Mouse (Mus musculus) bone marrow, adult 2 months (tissue): Measurements from ENCODE around the gene Bmp5. TPM values are rescaled to one million over a fixed set of nuclear protein-coding genes. Genes with fewer than 3 reads are reported as not detected.
"Not testable (repeated sequence)": the region's sequence is repeated elsewhere in the genome, so short reads cannot be mapped to it uniquely, and the experiment has no call there.

Experiments
- H3K27ac ChIP-seq: fragments of 200-500 bp; 2 replicates; pipeline ENCODE4 v1.5.1; 2012; ENCODE audit warnings: low read depth, mild to moderate bottlenecking, control low read depth, inconsistent platforms, low read length; ENCODE audit not compliant: control insufficient read depth, poor library complexity, insufficient read depth
- H3K4me1 ChIP-seq: fragments of 200-500 bp; 2 replicates; pipeline ENCODE4 v1.6.1; 2011; ENCODE audit warnings: low read length; ENCODE audit not compliant: control insufficient read depth, insufficient read depth
- H3K4me3 ChIP-seq: fragments of 200-500 bp; replicated peaks from 2 replicates; pipeline ENCODE3; 2011; ENCODE audit warnings: mild to moderate bottlenecking, low read depth, low read length, control low read depth; ENCODE audit not compliant: control insufficient read depth
- CTCF ChIP-seq: fragments of 200-500 bp; IDR thresholded peaks from 2 replicates; pipeline ENCODE4 v1.5.1; 2011; ENCODE audit warnings: low read length, control low read depth; ENCODE audit not compliant: control insufficient read depth, insufficient read depth
- POLR2A ChIP-seq: fragments of 200-500 bp; IDR thresholded peaks from 2 replicates; pipeline ENCODE4 v1.6.1; 2011; ENCODE audit warnings: low read depth, mild to moderate bottlenecking, control low read depth, low read length, borderline replicate concordance; ENCODE audit not compliant: control insufficient read depth
- WGBS: fragments of 180-500 bp; shearing (Covaris S2); methylation state at CpG from one replicate; pipeline ENCODE4 v1.1.7; 2018; 5-methylcytosine and 5-hydroxymethylcytosine counted together
- polyA plus RNA-seq: library from polyadenylated mRNA; stranded (reverse); fragments of >200 nt; gene quantifications from 2 replicates; pipeline ENCODE4 v1.2.4, GENCODE M21; 2011; ENCODE audit warnings: low replicate concordance; ENCODE audit not compliant: missing spikeins, insufficient read depth, insufficient read length

The Bmp5 gene
- polyA plus RNA-seq, 1 experiment = 0.40 TPM

DNA sequence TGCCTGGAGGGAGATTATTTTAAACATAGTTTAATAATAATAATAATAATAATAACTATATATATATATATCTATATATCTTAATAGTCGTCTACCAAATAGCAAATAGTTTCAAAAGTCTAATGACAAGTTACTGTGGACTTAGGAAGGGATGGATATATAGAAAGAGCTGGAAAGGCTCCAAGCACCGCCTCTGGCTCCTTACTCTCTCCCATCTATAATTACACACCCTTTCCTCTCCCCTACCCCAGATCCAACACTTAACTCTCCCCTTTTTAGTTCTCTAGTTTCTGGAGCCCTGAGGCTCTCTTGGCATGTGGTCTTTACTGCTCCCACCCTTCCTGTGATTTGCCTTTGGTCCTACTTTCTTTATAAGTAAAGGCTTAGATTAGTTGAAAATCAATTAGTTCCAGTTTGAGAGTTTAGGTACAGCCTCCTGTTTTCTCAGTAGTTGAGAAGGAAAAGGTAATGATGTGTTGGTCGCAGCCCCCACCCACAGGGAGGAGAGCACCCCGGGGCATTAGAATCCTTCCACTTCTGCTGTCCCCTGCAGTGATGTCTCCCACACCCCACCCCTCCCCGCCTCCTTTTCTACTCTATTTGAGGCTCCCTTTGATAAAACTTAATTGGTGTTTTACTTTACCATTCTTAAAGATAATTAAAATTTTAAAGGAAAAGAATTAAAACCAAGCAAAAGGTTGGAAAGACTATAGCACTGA, 5.6 kb downstream of the Bmp5 start:
- H3K27ac ChIP-seq = no peak overlapping the region
- no peak overlapping the region for H3K4me3 ChIP-seq
- 48% methylated on average over 5 of the region's 5 CpGs for WGBS
- H3K4me1 ChIP-seq = no peaks in the 10 kb centered on the region
- no peak for TF ChIP-seq POLR2A
- TF ChIP-seq CTCF = no peak

DNA sequence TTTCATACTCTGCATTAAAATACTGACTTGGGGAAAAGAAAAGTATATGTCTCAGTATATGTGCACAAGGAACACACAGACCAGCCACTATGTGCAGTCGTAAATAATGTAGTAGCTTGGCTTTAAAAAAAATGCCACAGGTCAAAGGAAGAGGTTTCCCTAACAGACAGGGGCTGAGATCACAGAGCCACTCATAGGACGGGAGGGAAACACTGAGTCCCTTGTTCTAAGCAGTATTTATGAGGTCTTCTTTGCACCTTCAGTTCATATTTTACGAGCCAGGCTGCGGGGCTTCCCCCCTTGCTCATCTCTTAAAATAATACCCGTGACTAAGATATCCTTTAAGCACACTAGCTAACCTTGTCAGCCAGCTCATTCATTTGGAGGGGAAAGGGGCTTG, 6.4 kb downstream of the Bmp5 start:
- H3K4me3 ChIP-seq = no peak overlapping the region
- WGBS = 63% methylated on average over 5 of the region's 5 CpGs
- H3K27ac ChIP-seq = no peak overlapping the region
- H3K4me1 ChIP-seq = no peaks in the 10 kb centered on the region
- no peak for TF ChIP-seq CTCF
- no peak for TF ChIP-seq POLR2A

DNA sequence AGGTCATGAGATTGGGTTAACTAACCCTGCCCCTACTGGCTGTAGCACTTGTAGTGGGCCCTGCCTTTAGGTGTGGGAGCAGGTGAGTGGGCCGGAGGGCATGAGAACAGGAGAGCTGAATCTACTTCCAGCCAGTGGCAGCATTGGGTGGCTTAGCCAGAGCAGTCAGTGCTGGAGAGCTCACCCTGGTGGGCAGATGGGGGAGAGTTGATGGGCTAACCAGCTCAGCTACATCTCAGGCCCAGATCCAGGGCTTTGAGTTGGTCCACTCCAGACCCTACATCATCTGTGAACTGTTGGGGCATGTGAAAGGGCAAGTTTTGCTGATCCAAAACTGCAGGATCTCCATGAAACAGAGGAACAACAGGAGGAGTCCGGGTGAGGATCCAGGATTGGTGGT, 8.4 kb downstream of the Bmp5 start:
- WGBS = 85% methylated on average over 2 of the region's 2 CpGs
- Histone ChIP-seq H3K4me1 (no peaks in the 10 kb centered on the region), H3K27ac (no peak overlapping the region), H3K4me3 (no peak overlapping the region)
- TF ChIP-seq CTCF (no peak), POLR2A (no peak)

DNA sequence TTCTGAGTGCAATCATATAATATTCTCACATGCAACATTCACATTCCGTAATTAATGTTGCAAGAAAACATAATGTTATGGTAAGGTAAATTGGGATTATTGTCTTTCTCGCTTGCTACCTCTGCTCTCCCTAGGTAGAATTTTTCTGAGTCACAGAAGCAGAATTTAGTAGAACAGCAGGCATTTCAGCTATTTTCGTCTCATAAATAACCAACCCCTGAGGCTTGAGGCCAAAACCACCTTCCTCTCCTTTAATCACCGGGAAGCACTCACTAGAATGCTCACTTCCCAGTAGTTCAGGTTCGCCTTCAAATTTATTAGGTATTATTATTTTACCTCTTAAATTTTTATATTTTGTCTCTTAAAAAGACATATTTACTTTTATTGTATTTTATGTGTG, 10.8 kb downstream of the Bmp5 start:
- 72% methylated on average over 5 of the region's 5 CpGs for WGBS
- TF ChIP-seq POLR2A = no peak
- Histone ChIP-seq H3K4me1 (no peaks in the 10 kb centered on the region), H3K4me3 (no peak overlapping the region), H3K27ac (no peak overlapping the region)

DNA sequence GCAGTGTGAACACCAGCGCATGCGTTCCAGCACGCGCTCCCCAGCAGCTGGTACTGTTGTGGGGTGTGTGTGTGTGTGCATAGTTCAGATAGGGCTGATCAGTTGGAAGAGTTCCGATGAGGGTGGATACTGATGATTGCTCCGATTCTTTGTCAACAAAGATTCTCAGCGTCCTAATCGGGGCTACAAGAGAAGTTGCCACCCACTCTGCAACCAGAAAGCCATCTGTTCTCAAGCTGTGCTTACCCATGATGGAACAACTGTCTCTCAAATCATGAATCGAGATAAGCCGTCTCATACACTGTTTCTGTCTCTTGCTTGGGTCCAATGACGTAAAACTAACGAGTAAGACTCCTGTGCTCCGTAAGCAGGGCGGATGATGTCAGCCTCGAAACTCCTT, 12.0 kb downstream of the Bmp5 start:
- Histone ChIP-seq H3K4me3 (no peak overlapping the region), H3K4me1 (no peaks in the 10 kb centered on the region), H3K27ac (no peak overlapping the region)
- TF ChIP-seq CTCF (no peak), POLR2A (no peak)
- WGBS = 91% methylated on average over 15 of the region's 15 CpGs

DNA sequence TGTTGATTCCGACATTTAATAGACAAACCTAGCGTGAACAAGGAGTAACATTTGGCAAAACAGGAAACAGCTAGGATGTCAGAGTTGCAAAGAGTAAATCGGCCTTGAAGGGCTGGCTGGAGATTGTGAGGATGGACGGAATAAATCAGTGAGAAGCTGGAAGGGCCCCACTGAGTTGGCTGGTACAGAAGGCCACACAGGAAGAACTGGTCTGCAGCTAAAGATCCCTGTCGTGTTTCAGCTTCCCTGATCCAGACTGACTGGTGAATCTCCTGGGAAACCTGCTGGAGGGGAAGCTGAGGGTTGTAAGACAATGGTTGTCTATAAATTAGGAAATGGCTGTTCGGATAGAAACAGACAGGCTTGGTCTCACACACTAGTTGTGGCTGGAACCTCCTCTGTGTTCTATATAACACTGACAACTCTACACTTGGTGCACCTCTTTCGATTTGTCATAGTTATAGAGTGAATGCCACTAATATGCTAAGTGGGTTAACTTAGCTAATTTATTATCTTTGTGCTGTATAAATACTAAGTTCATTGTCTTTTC, 14.8 kb downstream of the Bmp5 start:
- Histone ChIP-seq H3K4me3 (no peak overlapping the region), H3K4me1 (no peaks in the 10 kb centered on the region), H3K27ac (no peak overlapping the region)
- 59% methylated on average over 7 of the region's 7 CpGs for WGBS
- TF ChIP-seq POLR2A (no peak), CTCF (no peak)

DNA sequence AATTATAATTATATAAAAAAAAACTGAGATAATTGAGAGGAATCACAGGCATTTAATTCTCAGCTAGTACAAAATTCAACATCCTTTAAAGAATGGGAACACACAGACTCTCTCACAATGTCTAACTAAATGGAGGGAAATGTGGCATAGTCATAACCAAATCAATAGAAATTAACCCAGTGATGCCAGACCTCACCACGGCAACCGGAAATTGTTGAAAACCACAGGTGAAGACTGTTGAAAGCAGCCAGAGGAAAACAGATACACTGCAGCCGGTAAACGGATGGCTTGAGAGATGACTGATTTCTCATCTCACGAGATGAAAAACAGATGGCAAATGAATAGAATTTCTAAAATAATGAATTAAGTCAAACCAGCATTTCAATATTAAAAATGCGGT, 29.8 kb downstream of the Bmp5 start:
- Histone ChIP-seq H3K4me1 (no peaks in the 10 kb centered on the region), H3K27ac (no peak overlapping the region), H3K4me3 (no peak overlapping the region)
- TF ChIP-seq POLR2A (no peak), CTCF (no peak)
- 74% methylated on average over 6 of the region's 6 CpGs for WGBS

DNA sequence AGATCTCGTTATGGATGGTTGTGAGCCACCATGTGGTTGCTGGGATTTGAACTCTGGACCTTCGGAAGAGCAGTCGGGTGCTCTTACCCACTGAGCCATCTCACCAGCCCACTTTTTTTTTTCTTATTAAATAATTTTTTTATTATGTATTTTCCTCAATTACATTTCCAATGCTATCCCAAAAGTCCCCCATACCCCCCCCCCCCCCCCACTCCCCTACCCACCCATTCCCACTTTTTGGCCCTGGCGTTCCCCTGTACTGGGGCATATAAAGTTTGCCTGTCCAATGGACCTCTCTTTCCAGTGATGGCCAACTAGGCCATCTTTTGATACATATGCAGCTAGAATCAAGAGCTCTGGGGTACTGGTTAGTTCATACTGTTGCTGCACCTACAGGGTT, 33.0 kb downstream of the Bmp5 start:
- H3K4me3 ChIP-seq, H3K4me1 ChIP-seq, H3K27ac ChIP-seq: not testable (repeated sequence)
- 84% methylated on average over 4 of the region's 4 CpGs for WGBS

DNA sequence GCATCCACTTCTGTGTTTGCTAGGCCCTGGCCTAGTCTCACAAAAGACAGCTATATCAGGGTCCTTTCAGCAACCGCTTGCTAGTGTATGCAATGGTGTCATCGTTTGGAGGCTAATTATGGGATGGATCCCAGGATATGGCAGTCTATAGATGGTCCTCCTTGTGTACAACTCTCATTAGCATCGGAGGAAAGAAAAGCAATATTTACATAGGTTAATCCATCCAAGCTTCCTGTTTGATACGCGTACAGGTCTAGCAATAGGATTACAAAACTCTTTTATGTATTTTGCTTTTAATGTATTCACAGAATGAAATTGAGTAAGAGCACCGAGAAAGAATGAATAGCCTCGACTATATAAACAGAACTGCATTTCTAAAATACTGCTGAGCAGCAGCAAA, 33.5 kb downstream of the Bmp5 start:
- no peaks in the 10 kb centered on the region for H3K4me1 ChIP-seq
- no peak overlapping the region for H3K27ac ChIP-seq
- no peak overlapping the region for H3K4me3 ChIP-seq
- WGBS = 80% methylated on average over 7 of the region's 7 CpGs
- TF ChIP-seq CTCF (no peak), POLR2A (no peak)
